Mouse (Mus musculus) thymus, adult 2 months (tissue): ENCODE results near the gene Vmn1r220.
"Not testable (repeated sequence)": the region's sequence is repeated elsewhere in the genome, so short reads cannot be mapped to it uniquely, and the experiment has no call there.

Experiments
- CTCF ChIP-seq: fragments of 200-500 bp; IDR thresholded peaks from 2 replicates; pipeline ENCODE4 v1.5.1; 2012; ENCODE audit warnings: mild to moderate bottlenecking, control low read depth, low read length, moderate library complexity, borderline replicate concordance; ENCODE audit not compliant: control insufficient read depth, poor library complexity, insufficient read depth; ENCODE audit errors: extremely low read depth
- POLR2A ChIP-seq: fragments of 200-500 bp; IDR thresholded peaks from 2 replicates; pipeline ENCODE4 v1.6.1; 2012; ENCODE audit warnings: mild to moderate bottlenecking, low read length, control low read depth, moderate library complexity; ENCODE audit not compliant: control insufficient read depth, poor library complexity, insufficient read depth; ENCODE audit errors: extremely low read depth

DNA sequence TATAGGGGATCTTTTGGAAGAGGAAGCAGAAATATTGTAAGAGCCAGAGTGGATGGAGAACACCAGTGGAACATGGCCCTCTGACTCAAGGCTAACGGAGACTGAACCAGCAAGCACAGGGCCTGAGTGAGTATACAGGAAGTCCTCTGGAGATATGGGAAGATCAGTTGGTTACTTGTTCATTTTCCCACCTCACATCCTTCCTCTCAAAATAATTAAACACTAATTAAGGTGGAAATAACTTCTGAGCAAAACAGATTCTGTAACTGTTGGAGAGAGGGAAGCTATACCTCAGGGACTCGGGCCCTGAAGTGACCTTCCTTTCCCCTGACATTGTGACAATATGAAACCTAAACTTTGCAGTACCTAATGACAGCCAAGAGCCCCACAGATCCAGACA, 26.1 kb upstream of the Vmn1r220 start, which contains the start of gene Vmn1r221:
- not testable (repeated sequence) for TF ChIP-seq CTCF, POLR2A
